Mouse (Mus musculus): ENCODE results near the gene Svopl.

GRCm38 (mm10) chr6:38094701-38095100, 47.9 kb upstream of the Svopl start:
- no peak for TF ChIP-seq TCF12 (IDR thresholded peaks at IDR 0.05; ENCODE audit: low read depth, low read length)
- TF ChIP-seq CTCF (IDR thresholded peaks at IDR 0.05 in 2 of 3, conservative IDR thresholded peaks at IDR 0.05 in 1 of 3; ENCODE audit: control insufficient read depth in 1 of 3, insufficient read depth in 1 of 3, low read depth in 2 of 3, low read length in 3 of 3, poor library complexity in 1 of 3, severe bottlenecking in 1 of 3): no peak
- TF ChIP-seq POLR2A (IDR thresholded peaks at IDR 0.05; ENCODE audit: control insufficient read depth in 1 of 2, insufficient read depth in 1 of 2, low read depth in 1 of 2, low read length in 2 of 2, poor library complexity in 1 of 2): no peak
- no peak for TF ChIP-seq USF1 (IDR thresholded peaks at IDR 0.05; ENCODE audit: low read depth, low read length)
- no peak for TF ChIP-seq GABPA (IDR thresholded peaks at IDR 0.05; ENCODE audit: low read depth, low read length)
- TF ChIP-seq UBTF (IDR thresholded peaks at IDR 0.05; ENCODE audit: borderline replicate concordance, insufficient read depth, low read depth, low read length): no peak
- TF ChIP-seq GATA1 (IDR thresholded peaks at IDR 0.05; ENCODE audit: low read depth, low read length): no peak
